Mouse (Mus musculus): ENCODE results near the gene Akap13. TPM values are rescaled to one million over a fixed set of nuclear protein-coding genes. Genes with fewer than 3 reads are reported as not detected.

The Akap13 gene
- total and polyA plus RNA-seq, 2 experiments from 2014 or later = 13.8 to 26.1 TPM

DNA sequence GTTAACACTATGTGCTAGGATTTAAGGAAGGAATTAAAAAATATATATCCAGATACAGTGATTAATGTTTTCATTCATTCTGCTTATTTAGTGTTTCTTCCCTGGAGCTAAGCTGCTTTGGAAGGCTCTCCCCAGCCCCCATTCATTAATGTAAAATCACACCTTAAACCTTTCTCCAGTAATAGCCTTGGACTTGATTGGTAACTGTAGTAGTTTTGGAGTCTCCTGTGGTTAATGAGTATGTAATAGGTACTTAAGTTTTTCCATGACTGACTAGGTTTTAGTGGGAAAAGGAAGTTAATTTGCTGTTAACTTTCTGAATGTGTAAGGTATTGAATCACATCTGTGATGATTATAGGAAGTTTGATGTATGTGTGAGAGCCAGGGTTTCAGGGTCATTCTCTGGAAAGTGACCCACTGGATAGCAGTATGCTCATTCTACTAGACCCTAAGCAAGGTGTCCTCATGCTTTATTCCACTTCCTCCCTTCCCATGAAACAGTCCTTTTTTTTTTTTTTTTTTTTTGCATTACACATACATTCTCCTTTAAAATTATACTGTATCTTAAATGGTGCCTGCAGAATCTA lies 19.3 kb downstream of the Akap13 start:
- Histone ChIP-seq H3K36me3 (ENCODE audit: insufficient read depth, low read length) (no peaks in the 10 kb centered on the region), H3K9me3 (ENCODE audit: low read length) (no peaks in the 10 kb centered on the region), H3K4me1 (ENCODE audit: insufficient read depth, low read length) (no peaks in the 10 kb centered on the region), H3K4me2 (ENCODE audit: low read depth, low read length) (no peak overlapping the region), H3K4me3 (ENCODE audit: low read length) (no peak overlapping the region), H3K27me3 (ENCODE audit: insufficient read depth, low read length) (no peaks in the 10 kb centered on the region), H3K27ac (no peak overlapping the region), H3K9ac (replicated peaks; ENCODE audit: low read length) (no peak overlapping the region)
- TF ChIP-seq CTCF (IDR thresholded peaks at IDR 0.05; ENCODE audit: low read depth) = no peak
- no peak for DNase-seq (ENCODE audit: low spot score)
- no peak for ATAC-seq

- H3K9me3 ChIP-seq (ENCODE audit: low read length) = no peaks in the 10 kb centered on the region
- no peak for TF ChIP-seq CTCF (IDR thresholded peaks at IDR 0.05; ENCODE audit: low read depth)
- DNase-seq (ENCODE audit: low spot score) (no peak), ATAC-seq (no peak)
- 85% methylated on average over 2 of the region's 2 CpGs for WGBS
- H3K4me3 ChIP-seq (ENCODE audit: low read length) = no peak overlapping the region
- no peaks in the 10 kb centered on the region for H3K4me1 ChIP-seq (ENCODE audit: insufficient read depth, low read length)
- H3K27ac ChIP-seq = no peak overlapping the region
- no peaks in the 10 kb centered on the region for H3K36me3 ChIP-seq (ENCODE audit: insufficient read depth, low read length)
- no peaks in the 10 kb centered on the region for H3K27me3 ChIP-seq (ENCODE audit: insufficient read depth, low read length)
- no peak overlapping the region for H3K9ac ChIP-seq (replicated peaks; ENCODE audit: low read length)
- H3K4me2 ChIP-seq (ENCODE audit: low read depth, low read length) = no peak overlapping the region
These were observed 22.7 kb downstream of the Akap13 start for GRCm38 (mm10) chr7:75478060-75478459.

GRCm38 (mm10) chr7:75480721-75481426 lies 25.5 kb downstream of the Akap13 start:
- Histone ChIP-seq H3K4me1 (ENCODE audit: insufficient read depth, low read length) (no peaks in the 10 kb centered on the region), H3K27ac (no peak overlapping the region), H3K9me3 (ENCODE audit: low read length) (no peaks in the 10 kb centered on the region), H3K27me3 (ENCODE audit: insufficient read depth, low read length) (no peaks in the 10 kb centered on the region), H3K36me3 (ENCODE audit: insufficient read depth, low read length) (no peaks in the 10 kb centered on the region), H3K4me2 (ENCODE audit: low read depth, low read length) (no peak overlapping the region), H3K4me3 (ENCODE audit: low read length) (no peak overlapping the region), H3K9ac (replicated peaks; ENCODE audit: low read length) (no peak overlapping the region)
- ATAC-seq = no peak
- 93% methylated on average over 6 of the region's 6 CpGs for WGBS
- no peak for DNase-seq (ENCODE audit: low spot score)
- no peak for TF ChIP-seq CTCF (IDR thresholded peaks at IDR 0.05; ENCODE audit: low read depth)

DNA sequence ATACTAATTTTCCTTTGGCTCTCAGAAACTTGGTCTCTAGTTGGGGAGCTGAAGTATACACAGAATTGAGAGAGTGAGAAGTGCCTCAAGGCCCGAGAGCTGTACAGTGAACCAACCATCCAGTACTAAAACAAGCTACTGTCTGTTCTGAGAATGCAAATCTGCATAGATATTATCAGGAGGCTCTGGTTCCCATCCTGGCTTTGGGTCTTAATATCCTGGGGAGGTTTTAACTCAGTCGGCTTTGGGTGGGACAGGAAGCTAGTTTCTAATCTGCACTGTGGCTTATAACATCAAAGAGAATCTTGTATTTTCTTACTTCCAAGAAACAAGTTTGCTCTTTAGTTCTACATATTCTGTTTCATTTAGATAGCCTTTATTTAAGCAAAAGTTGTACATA lies 30.7 kb downstream of the Akap13 start:
- WGBS = 78% methylated on average over 2 of the region's 2 CpGs
- Histone ChIP-seq H3K4me1 (ENCODE audit: insufficient read depth, low read length) (no peaks in the 10 kb centered on the region), H3K27me3 (ENCODE audit: insufficient read depth, low read length) (no peaks in the 10 kb centered on the region), H3K4me3 (ENCODE audit: low read length) (no peak overlapping the region), H3K9me3 (ENCODE audit: low read length) (no peaks in the 10 kb centered on the region), H3K9ac (replicated peaks; ENCODE audit: low read length) (no peak overlapping the region), H3K4me2 (ENCODE audit: low read depth, low read length) (no peak overlapping the region), H3K27ac (no peak overlapping the region), H3K36me3 (ENCODE audit: insufficient read depth, low read length) (no peaks in the 10 kb centered on the region)
- no peak for TF ChIP-seq CTCF (IDR thresholded peaks at IDR 0.05; ENCODE audit: low read depth)
- ATAC-seq (no peak), DNase-seq (ENCODE audit: low spot score) (no peak)

GRCm38 (mm10) chr7:75495941-75496441 lies 40.7 kb downstream of the Akap13 start:
- H3K4me1 ChIP-seq (ENCODE audit: insufficient read depth, low read length) = no peaks in the 10 kb centered on the region
- TF ChIP-seq CTCF (IDR thresholded peaks at IDR 0.05; ENCODE audit: low read depth) = no peak
- ATAC-seq (no peak), DNase-seq (ENCODE audit: low spot score) (peak; percentile 16)
- no peaks in the 10 kb centered on the region for H3K9me3 ChIP-seq (ENCODE audit: low read length)
- no peaks in the 10 kb centered on the region for H3K36me3 ChIP-seq (ENCODE audit: insufficient read depth, low read length)
- no peak overlapping the region for H3K4me2 ChIP-seq (ENCODE audit: low read depth, low read length)
- H3K27ac ChIP-seq = no peak overlapping the region
- 66% methylated on average over 3 of the region's 3 CpGs for WGBS
- no peaks in the 10 kb centered on the region for H3K27me3 ChIP-seq (ENCODE audit: insufficient read depth, low read length)
- no peak overlapping the region for H3K9ac ChIP-seq (replicated peaks; ENCODE audit: low read length)
- no peak overlapping the region for H3K4me3 ChIP-seq (ENCODE audit: low read length)

GRCm38 (mm10) chr7:75498627-75499026 lies 43.3 kb downstream of the Akap13 start:
- TF ChIP-seq CTCF (IDR thresholded peaks at IDR 0.05; ENCODE audit: low read depth) = no peak

GRCm38 (mm10) chr7:75499271-75499670 lies 43.9 kb downstream of the Akap13 start:
- Histone ChIP-seq H3K9me3 (ENCODE audit: low read length) (no peaks in the 10 kb centered on the region), H3K27me3 (ENCODE audit: insufficient read depth, low read length) (no peaks in the 10 kb centered on the region), H3K4me1 (ENCODE audit: insufficient read depth, low read length) (no peaks in the 10 kb centered on the region), H3K27ac (no peak overlapping the region), H3K36me3 (ENCODE audit: insufficient read depth, low read length) (no peaks in the 10 kb centered on the region), H3K4me3 (ENCODE audit: low read length) (no peak overlapping the region), H3K9ac (replicated peaks; ENCODE audit: low read length) (no peak overlapping the region), H3K4me2 (ENCODE audit: low read depth, low read length) (no peak overlapping the region)
- ATAC-seq (no peak), DNase-seq (ENCODE audit: low spot score) (no peak)
- WGBS = 92% methylated on average over 7 of the region's 7 CpGs
- TF ChIP-seq CTCF (IDR thresholded peaks at IDR 0.05; ENCODE audit: low read depth) = no peak

More at GRCm38 (mm10) chr7:75498627-75499026, 43.3 kb downstream of the Akap13 start:
- no peak overlapping the region for H3K27ac ChIP-seq
- H3K9me3 ChIP-seq (ENCODE audit: low read length) = no peaks in the 10 kb centered on the region
- no peaks in the 10 kb centered on the region for H3K27me3 ChIP-seq (ENCODE audit: insufficient read depth, low read length)
- ATAC-seq (no peak), DNase-seq (ENCODE audit: low spot score) (no peak)
- no peak overlapping the region for H3K4me3 ChIP-seq (ENCODE audit: low read length)
- WGBS = 59% methylated on average over 5 of the region's 5 CpGs
- H3K9ac ChIP-seq (replicated peaks; ENCODE audit: low read length) = no peak overlapping the region
- no peak overlapping the region for H3K4me2 ChIP-seq (ENCODE audit: low read depth, low read length)
- H3K36me3 ChIP-seq (ENCODE audit: insufficient read depth, low read length) = no peaks in the 10 kb centered on the region
- no peaks in the 10 kb centered on the region for H3K4me1 ChIP-seq (ENCODE audit: insufficient read depth, low read length)
